Mouse (Mus musculus) embryonic facial prominence, embryonic 13.5 days (tissue): ENCODE results near the gene Dlx1. TPM values are rescaled to one million over a fixed set of nuclear protein-coding genes. Genes with fewer than 3 reads are reported as not detected.

Experiments
- ATAC-seq: fragments of 200-750 bp; cut with Nextera tagmentation; 2 replicates; pipeline ENCODE4 v1.8.0; 2017; ENCODE audit warnings: low read depth; ENCODE audit not compliant: insufficient number of reproducible peaks, insufficient read depth, low FRiP score, low TSS enrichment
- H3K27ac ChIP-seq: fragments of 300-500 bp; sonication (generic); 2 replicates; pipeline ENCODE4 v1.5.1; 2015; ENCODE audit warnings: moderate library complexity, mild to moderate bottlenecking, inconsistent platforms
- H3K27me3 ChIP-seq: fragments of 300-500 bp; sonication (generic); 2 replicates; pipeline ENCODE4 v1.6.1; 2015; ENCODE audit warnings: mild to moderate bottlenecking, inconsistent platforms
- H3K36me3 ChIP-seq: fragments of 300-500 bp; sonication (generic); 2 replicates; pipeline ENCODE4 v1.6.1; 2015; ENCODE audit warnings: mild to moderate bottlenecking, inconsistent platforms
- H3K4me1 ChIP-seq: fragments of 300-500 bp; sonication (generic); 2 replicates; pipeline ENCODE4 v1.6.1; 2015; ENCODE audit warnings: inconsistent platforms
- H3K4me2 ChIP-seq: fragments of 300-500 bp; sonication (generic); 2 replicates; pipeline ENCODE4 v1.6.1; 2015; ENCODE audit warnings: moderate library complexity, mild to moderate bottlenecking, inconsistent platforms
- H3K4me3 ChIP-seq: fragments of 300-500 bp; sonication (generic); 2 replicates; pipeline ENCODE4 v1.5.1; 2015; ENCODE audit warnings: mild to moderate bottlenecking, inconsistent platforms
- H3K9ac ChIP-seq: fragments of 300-500 bp; sonication (generic); 2 replicates; pipeline ENCODE4 v1.6.1; 2015; ENCODE audit warnings: mild to moderate bottlenecking, inconsistent platforms
- H3K9me3 ChIP-seq: fragments of 300-500 bp; sonication (generic); 2 replicates; pipeline ENCODE4 v1.6.1; 2016; ENCODE audit warnings: inconsistent platforms
- WGBS: fragments of 180-500 bp; shearing (Covaris S2); methylation state at CpG from one replicate; pipeline ENCODE4 v1.1.7; 2015; ENCODE audit warnings: mixed read lengths; 5-methylcytosine and 5-hydroxymethylcytosine counted together
- polyA plus RNA-seq: library from polyadenylated mRNA; unstranded; fragments of >200 nt; fragmentation: Nextera tagmentation; extraction: Ambion mirVana; gene quantifications from 2 replicates; pipeline ENCODE4 v1.2.1, GENCODE M21; 2015

Dlx1 gene
- 15.1 and 18.3 TPM in 2 replicates for polyA plus RNA-seq

DNA sequence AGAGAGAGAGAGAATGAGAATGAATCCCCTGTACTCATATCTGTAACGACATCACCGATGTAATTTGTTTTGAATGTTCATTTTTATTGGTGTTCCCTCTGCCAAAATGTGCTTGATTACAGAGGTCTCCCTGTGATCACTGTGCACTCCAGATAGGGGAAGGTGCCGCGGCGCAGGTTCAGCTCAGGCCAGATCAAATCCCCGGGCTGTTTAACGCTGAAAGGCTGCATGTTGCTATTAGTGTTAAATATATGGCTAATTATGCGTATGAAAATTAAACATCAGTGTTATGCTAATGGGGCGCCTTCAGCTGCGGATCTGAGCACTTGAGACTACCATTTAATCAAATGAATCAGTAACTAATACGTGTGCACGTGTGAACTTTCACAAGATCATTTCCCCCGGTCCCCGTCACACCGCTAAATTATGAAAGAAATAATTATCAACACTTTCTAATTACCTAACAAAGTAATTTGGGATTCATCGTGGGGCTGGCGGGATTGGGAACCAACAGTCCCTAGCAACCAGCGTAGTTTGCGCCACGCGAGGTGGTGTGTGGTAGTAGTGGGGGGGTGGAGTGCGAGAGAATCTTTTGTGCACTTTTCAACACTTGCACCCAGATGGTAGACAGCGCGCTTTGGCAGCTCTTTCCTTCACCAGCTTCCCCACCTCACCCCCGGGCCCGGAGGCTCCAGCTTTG, at the start of gene Dlx1:
TSS of gene Dlx1 (plus strand) at position 100 of the 700 bp plus-strand sequence.
- under 1% methylated on average over 26 of the region's 26 CpGs for WGBS
- Histone ChIP-seq H3K36me3 (no peaks in the 10 kb centered on the region), H3K4me1 (peaks cover 29% of the 10 kb centered on the region), H3K9me3 (no peaks in the 10 kb centered on the region), H3K27me3 (peaks cover 96% of the 10 kb centered on the region), H3K9ac (peak within 1 kb of the TSS; percentile 72), H3K27ac (peak within 1 kb of the TSS; percentile 89), H3K4me2 (peak within 1 kb of the TSS; percentile 84), H3K4me3 (peak within 1 kb of the TSS; percentile 52)
- ATAC-seq, result no peak

DNA sequence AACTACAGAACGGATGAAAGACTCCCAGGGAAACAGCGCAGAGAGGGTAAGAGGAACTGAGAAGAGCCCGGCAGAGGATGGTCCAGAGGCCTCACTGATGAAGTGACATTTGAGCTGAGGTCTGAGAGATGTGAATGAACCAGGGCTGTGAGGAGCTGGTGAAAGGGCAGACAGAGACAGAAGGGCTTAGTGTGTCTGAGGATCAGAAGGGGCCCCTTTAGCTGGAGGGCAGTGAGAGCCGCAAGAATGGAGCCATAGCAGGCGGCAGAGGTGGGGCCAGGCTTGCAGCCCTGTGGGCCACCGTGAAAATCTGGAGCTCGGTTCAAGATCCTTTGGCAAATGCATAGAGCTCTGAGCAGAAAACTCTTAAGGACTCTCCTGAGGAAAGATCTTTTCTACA, 48.0 kb upstream of the Dlx1 start:
- H3K9me3 ChIP-seq, result no peaks in the 10 kb centered on the region
- no peak overlapping the region for H3K9ac ChIP-seq
- ATAC-seq, result no peak
- H3K36me3 ChIP-seq, result no peaks in the 10 kb centered on the region
- peaks cover 49% of the 10 kb centered on the region for H3K4me1 ChIP-seq
- H3K27ac ChIP-seq, result no peak overlapping the region
- no peaks in the 10 kb centered on the region for H3K27me3 ChIP-seq
- H3K4me2 ChIP-seq, result peak overlapping the region; percentile 26; the same call in 1 of the 2 replicates
- H3K4me3 ChIP-seq, result no peak overlapping the region
- WGBS, result 6% methylated on average over 7 of the region's 7 CpGs

DNA sequence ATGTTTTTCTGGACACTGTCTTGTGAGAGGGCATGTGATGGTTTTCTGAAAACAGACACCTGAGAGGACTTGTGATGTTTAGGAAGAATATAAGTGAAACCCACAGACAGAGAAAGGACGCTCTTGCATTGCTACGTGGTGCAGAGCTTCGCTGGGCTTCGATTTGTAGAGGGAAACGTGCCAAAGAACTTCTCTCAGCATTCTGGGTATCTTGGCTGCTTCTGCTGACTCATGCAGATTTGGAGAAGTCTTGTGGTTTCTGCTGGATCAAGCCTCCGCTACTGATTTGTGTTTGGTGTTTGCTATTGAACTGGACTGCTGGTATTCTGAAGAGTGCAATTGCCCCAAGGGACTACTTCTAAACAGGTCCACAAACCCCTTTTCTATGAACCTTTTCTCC, 46.1 kb upstream of the Dlx1 start:
- Histone ChIP-seq H3K36me3 (no peaks in the 10 kb centered on the region), H3K4me3 (no peak overlapping the region), H3K27ac (no peak overlapping the region), H3K27me3 (no peaks in the 10 kb centered on the region), H3K4me2 (no peak overlapping the region), H3K4me1 (peaks cover 31% of the 10 kb centered on the region), H3K9ac (no peak overlapping the region), H3K9me3 (no peaks in the 10 kb centered on the region)
- WGBS, result 43% methylated on average over 6 of the region's 6 CpGs
- ATAC-seq, result no peak

DNA sequence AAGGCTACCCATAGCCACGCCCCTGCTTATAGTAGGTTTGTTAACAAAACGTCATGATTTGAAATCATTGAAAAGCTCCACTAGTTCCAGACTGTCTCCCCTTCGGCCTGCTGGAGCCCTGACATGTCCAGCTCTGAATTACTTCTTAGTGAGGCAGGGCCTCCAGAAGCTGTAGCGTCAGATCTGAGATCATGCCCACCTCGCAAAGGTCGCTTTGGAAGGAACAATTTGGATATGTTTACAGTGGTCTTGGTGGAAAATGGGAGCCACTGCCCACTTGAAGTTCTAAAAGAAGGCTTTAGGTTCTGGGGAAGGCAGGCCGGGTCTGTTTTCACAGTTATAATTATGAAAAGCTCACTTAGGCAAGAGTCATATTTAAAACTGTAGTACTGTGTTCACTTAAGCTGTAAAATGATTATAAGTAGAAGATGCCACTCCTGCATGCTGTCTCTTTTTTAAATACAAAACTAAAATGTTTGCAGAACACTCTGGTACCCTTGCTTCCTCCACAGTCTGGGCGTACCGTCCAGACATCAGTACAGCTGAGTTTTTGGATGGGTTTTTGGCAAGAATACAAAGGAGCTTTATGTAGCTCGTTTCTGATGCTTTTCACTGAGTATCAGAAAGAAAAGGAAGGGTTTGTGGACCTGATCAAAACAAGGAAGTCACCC, 44.7 kb upstream of the Dlx1 start:
- no peak for ATAC-seq
- Histone ChIP-seq H3K27me3 (no peaks in the 10 kb centered on the region), H3K4me3 (no peak overlapping the region), H3K9ac (no peak overlapping the region), H3K27ac (peak overlapping the region; percentile 51), H3K4me1 (peaks cover 30% of the 10 kb centered on the region), H3K36me3 (no peaks in the 10 kb centered on the region), H3K4me2 (no peak overlapping the region), H3K9me3 (no peaks in the 10 kb centered on the region)
- WGBS, result 38% methylated on average over 10 of the region's 10 CpGs

DNA sequence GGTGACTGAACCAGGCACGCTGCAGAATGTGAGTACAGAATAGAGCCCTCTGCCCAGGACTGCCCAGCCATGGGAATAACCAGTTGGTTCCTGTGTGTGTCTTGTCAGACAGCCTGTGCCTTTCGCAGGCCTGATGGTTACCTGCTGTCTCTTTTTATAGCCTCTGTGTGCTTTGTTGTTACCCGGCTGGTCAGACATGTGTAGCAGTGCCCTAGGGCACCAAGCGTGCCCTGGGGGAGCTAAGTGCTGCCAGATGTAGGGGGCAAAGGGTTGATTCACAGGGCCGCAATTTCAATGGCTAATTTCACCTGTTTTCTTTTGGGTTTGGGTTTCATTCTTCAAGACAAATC, 44.2 kb upstream of the Dlx1 start:
- no peak overlapping the region for H3K9ac ChIP-seq
- 23% methylated on average over 5 of the region's 5 CpGs for WGBS
- H3K9me3 ChIP-seq, result no peaks in the 10 kb centered on the region
- H3K27me3 ChIP-seq, result no peaks in the 10 kb centered on the region
- peaks cover 30% of the 10 kb centered on the region for H3K4me1 ChIP-seq
- no peaks in the 10 kb centered on the region for H3K36me3 ChIP-seq
- H3K4me3 ChIP-seq, result no peak overlapping the region
- no peak overlapping the region for H3K4me2 ChIP-seq
- peak overlapping the region; percentile 51 for H3K27ac ChIP-seq
- ATAC-seq, result no peak

DNA sequence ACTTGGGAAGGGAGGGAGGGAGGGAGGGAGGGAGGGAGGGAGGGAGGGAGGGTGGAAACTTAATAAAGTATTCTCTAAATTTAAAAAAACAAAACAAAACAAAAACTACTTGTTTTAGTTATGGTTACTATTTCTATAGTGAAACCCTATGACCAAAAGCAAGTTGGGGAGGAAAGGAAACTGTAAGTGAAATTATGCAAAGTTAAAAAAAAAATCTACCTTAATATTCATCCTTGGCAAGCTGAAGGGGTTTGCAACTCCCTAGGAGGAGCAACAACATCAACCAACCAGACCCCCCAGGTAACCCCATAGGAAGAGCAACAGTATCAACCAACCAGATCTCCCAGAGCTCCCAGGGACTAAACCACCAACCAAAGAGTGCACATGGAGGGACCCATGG, 36.6 kb upstream of the Dlx1 start:
- no peak overlapping the region for H3K4me3 ChIP-seq
- no peaks in the 10 kb centered on the region for H3K36me3 ChIP-seq
- H3K4me1 ChIP-seq, result 0 out of 2 replicates have a peak, but pooled peaks cover 6% of the 10 kb centered on the region
- H3K27me3 ChIP-seq, result no peaks in the 10 kb centered on the region
- ATAC-seq, result no peak
- H3K4me2 ChIP-seq, result no peak overlapping the region
- H3K9me3 ChIP-seq, result no peaks in the 10 kb centered on the region
- no peak overlapping the region for H3K9ac ChIP-seq
- no peak overlapping the region for H3K27ac ChIP-seq

DNA sequence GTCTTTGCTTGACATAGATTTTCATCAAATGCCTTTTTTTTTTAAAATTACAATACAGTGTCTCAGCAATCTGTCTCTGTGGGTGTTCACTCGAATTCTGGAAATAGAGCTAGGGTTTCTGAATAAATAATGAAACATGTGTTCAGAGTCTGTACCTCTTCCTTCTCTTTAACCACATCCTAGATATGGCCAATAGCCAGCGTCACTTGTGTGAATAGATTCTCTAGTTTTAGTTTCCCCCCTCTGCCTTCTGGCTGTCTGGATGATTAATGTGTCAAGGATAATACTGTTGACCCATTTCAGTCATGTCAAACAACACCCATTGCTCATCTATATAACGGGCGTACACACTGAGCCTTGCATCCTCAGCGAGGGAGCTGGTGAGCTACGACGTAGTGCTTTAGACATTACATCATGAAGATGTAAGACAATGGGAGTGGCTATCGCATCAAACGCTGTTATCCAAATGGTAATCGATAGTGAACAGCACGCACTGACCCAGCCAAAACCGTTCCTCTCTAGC, 34.7 kb upstream of the Dlx1 start:
- WGBS, result 67% methylated on average over 12 of the region's 12 CpGs
- no peak overlapping the region for H3K4me2 ChIP-seq
- H3K36me3 ChIP-seq, result no peaks in the 10 kb centered on the region
- no peaks in the 10 kb centered on the region for H3K27me3 ChIP-seq
- no peak overlapping the region for H3K9ac ChIP-seq
- H3K4me1 ChIP-seq, result 0 out of 2 replicates have a peak, but pooled peaks cover 9% of the 10 kb centered on the region
- H3K4me3 ChIP-seq, result no peak overlapping the region
- ATAC-seq, result no peak
- no peak overlapping the region for H3K27ac ChIP-seq
- no peaks in the 10 kb centered on the region for H3K9me3 ChIP-seq

DNA sequence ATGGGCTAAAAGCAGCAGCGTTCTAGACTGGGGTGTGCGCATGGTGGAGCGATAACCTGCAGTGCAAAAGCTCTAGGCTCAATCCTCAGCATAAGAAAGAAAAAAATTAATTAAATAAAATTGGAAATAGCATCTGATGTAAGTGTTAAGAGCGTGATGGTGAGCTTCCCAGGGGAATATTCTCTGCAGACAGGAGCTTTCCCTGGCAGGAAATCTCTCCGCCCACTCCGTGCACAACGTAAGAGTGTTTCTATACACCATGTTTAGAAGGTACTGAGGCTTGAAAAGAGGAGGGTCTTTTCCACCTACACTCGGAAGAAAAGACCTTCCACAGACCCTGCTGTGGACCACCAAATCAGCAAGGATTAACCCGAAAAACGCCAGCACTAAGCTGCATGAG, 33.4 kb upstream of the Dlx1 start:
- no peaks in the 10 kb centered on the region for H3K36me3 ChIP-seq
- H3K9ac ChIP-seq, result no peak overlapping the region
- peaks cover 21% of the 10 kb centered on the region for H3K4me1 ChIP-seq
- no peaks in the 10 kb centered on the region for H3K9me3 ChIP-seq
- H3K4me2 ChIP-seq, result no peak overlapping the region
- WGBS, result 63% methylated on average over 10 of the region's 10 CpGs
- no peaks in the 10 kb centered on the region for H3K27me3 ChIP-seq
- ATAC-seq, result no peak
- no peak overlapping the region for H3K4me3 ChIP-seq
- H3K27ac ChIP-seq, result no peak overlapping the region

DNA sequence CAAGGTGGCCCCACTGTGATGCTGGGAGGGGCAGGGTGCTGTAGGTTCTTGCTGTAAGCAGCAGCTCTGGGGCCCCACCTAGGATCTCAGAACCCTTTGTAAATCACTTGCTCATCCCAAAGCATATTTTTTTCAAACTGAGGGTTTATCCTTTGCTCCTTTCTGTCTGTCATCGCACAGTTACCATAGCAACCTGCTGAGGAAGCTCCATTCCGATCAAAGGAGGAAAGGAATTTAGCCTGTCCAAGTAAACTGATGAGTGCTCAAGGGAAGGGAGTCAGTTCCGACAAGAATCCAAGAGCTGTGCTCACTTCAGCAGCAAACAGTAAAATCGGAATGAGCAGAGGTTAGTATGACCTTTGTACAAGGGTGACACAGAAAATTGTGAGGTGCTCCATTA, 32.9 kb upstream of the Dlx1 start:
- no peaks in the 10 kb centered on the region for H3K36me3 ChIP-seq
- WGBS, result 32% methylated on average over 4 of the region's 4 CpGs
- no peak overlapping the region for H3K9ac ChIP-seq
- H3K4me3 ChIP-seq, result no peak overlapping the region
- no peaks in the 10 kb centered on the region for H3K27me3 ChIP-seq
- no peak for ATAC-seq
- H3K4me2 ChIP-seq, result no peak overlapping the region
- peaks cover 24% of the 10 kb centered on the region for H3K4me1 ChIP-seq
- H3K9me3 ChIP-seq, result no peaks in the 10 kb centered on the region
- H3K27ac ChIP-seq, result no peak overlapping the region

DNA sequence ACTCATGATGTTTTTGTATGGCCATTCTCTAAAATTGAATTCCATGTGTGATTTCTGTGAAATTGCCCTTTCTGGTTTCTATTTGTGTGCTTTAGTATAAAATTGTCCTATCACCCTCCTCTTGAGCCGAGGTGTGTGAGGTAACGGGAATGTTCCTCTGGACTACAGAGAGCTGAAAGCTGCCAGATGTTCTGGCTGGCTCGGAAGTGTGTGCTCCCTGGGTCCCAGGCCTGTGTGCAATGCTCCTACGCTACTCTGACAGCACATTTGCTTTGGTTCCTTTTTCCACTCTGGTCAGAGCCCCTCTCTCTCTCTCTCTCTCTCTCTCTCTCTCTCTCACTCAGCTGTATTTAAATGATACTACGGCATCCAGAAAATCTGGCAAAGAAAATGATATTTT, 30.7 kb upstream of the Dlx1 start:
- Histone ChIP-seq H3K27ac (0 out of 2 replicates have a peak overlapping the region, but pooled peaks have one; percentile 8), H3K27me3 (no peaks in the 10 kb centered on the region), H3K9ac (no peak overlapping the region), H3K4me2 (no peak overlapping the region), H3K9me3 (no peaks in the 10 kb centered on the region), H3K4me1 (peaks cover 26% of the 10 kb centered on the region), H3K36me3 (no peaks in the 10 kb centered on the region), H3K4me3 (no peak overlapping the region)
- 26% methylated on average over 5 of the region's 5 CpGs for WGBS
- no peak for ATAC-seq

DNA sequence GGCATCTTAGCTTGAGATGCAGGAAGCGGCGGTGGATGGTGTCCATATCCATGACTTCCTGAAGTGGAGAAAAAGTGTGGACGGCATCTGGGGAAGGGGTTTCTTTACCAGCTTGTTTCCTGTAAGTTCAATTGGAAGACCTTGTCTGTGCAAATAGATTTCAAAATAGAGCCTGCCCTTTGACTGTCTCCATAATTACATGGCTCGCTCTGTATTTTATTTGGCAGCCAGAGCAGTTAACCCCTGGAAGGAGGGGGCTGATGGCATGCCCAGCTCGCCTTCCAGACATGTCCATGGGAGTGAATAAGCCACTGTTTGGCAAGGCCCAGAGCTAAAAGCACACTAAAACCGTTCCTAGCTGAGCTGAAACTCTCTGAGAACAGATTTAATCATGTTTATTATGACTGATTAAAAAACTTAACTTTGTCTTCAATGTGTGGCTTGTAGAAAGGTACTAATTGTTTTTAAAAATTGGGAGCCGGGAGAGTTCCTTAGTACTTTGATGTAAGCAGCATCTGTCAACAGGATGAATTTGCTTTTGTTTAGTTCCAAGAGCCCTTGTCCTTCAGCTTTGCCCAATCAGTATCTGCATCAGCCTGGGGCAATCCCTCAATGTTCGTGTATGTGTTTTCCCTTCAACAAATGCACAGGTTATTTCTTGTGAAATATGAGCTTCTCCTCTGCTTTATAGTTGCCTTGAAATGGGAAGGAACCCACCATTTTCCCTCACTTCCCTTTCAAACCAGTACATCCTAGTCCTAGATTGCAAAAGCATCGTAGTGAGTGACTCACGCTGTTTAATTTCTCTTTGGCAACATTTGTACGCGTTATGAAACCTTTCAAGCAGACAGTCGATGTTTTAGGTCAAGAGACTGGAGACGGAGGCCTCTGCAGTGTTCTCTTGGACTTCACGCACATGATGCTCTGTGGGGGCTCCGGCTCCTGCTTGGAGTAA, 28.4 kb upstream of the Dlx1 start:
- Histone ChIP-seq H3K4me1 (peaks cover 28% of the 10 kb centered on the region), H3K36me3 (no peaks in the 10 kb centered on the region), H3K27ac (peak overlapping the region; percentile 24; the same call in 1 of the 2 replicates), H3K27me3 (no peaks in the 10 kb centered on the region), H3K9me3 (no peaks in the 10 kb centered on the region), H3K4me3 (no peak overlapping the region), H3K4me2 (0 out of 2 replicates have a peak overlapping the region, but pooled peaks have one; percentile 12), H3K9ac (no peak overlapping the region)
- no peak for ATAC-seq
- 35% methylated on average over 16 of the region's 16 CpGs for WGBS
